Mouse (Mus musculus) myocyte (in vitro differentiated cells): ENCODE data around the gene Ebf4. TPM values are rescaled to one million over a fixed set of nuclear protein-coding genes. Genes with fewer than 3 reads are reported as not detected.

Experiments
- H3K27me3 ChIP-seq: one replicate; pipeline ENCODE4 v1.6.1; 2011; ENCODE audit not compliant: control insufficient read depth, insufficient read depth, insufficient read length
- H3K36me3 ChIP-seq: one replicate; pipeline ENCODE4 v1.6.1; 2011; ENCODE audit not compliant: control insufficient read depth, insufficient read depth
- H3K4me2 ChIP-seq: one replicate; pipeline ENCODE4 v1.6.1; 2011; ENCODE audit warnings: low read depth, control low read depth
- H3K4me3 ChIP-seq: one replicate; pipeline ENCODE4 v1.5.1; 2011; ENCODE audit warnings: mild to moderate bottlenecking, control low read depth, moderate library complexity
- H3K79me2 ChIP-seq: one replicate; pipeline ENCODE4 v1.6.1; 2011; ENCODE audit not compliant: control insufficient read depth, insufficient read depth
- H3ac ChIP-seq: one replicate; pipeline ENCODE4 v1.6.1; 2011; ENCODE audit not compliant: control insufficient read depth, insufficient read length
- CEBPB ChIP-seq: IDR thresholded peaks from 2 replicates; pipeline ENCODE4 v1.6.1; 2011; ENCODE audit warnings: mild to moderate bottlenecking, moderate library complexity; ENCODE audit not compliant: poor library complexity, insufficient read depth, severe bottlenecking
- E2F4 ChIP-seq: IDR thresholded peaks from one replicate; pipeline ENCODE4 v1.6.1; 2011; ENCODE audit warnings: mild to moderate bottlenecking, control low read depth, moderate library complexity; ENCODE audit not compliant: insufficient read depth
- MAX ChIP-seq: IDR thresholded peaks from one replicate; pipeline ENCODE4 v1.6.1; 2011; ENCODE audit warnings: low read depth, mild to moderate bottlenecking, control low read depth
- MYOD1 ChIP-seq, 3 experiments: IDR thresholded peaks; one replicate each; pipeline ENCODE4 v1.6.1; 2011; ENCODE audit warnings: control low read depth in 2 of 3, low read depth in 2 of 3, mild to moderate bottlenecking in 2 of 3, moderate library complexity in 1 of 3; ENCODE audit not compliant: insufficient read length in 2 of 3, control insufficient read depth in 1 of 3
- MYOG ChIP-seq, 3 experiments: IDR thresholded peaks; one replicate each; pipeline ENCODE4 v1.6.1; 2011; ENCODE audit warnings: control low read depth in 2 of 3, low read depth in 2 of 3, mild to moderate bottlenecking in 2 of 3; ENCODE audit not compliant: insufficient read length in 2 of 3, control insufficient read depth in 1 of 3, insufficient read depth in 1 of 3
- POLR2A ChIP-seq: IDR thresholded peaks from one replicate; pipeline ENCODE4 v1.6.1; 2011; ENCODE audit warnings: low read depth, mild to moderate bottlenecking, control low read depth, moderate library complexity; ENCODE audit not compliant: insufficient read length
- POLR2AphosphoS2 ChIP-seq: IDR thresholded peaks from one replicate; pipeline ENCODE4 v1.6.1; 2011; ENCODE audit warnings: low read depth, control low read depth; ENCODE audit not compliant: insufficient read length
- REST ChIP-seq: IDR thresholded peaks from one replicate; pipeline ENCODE4 v1.6.1; 2011; ENCODE audit warnings: mild to moderate bottlenecking, control low read depth, moderate library complexity; ENCODE audit not compliant: insufficient read depth, insufficient read length
- SRF ChIP-seq: IDR thresholded peaks from one replicate; pipeline ENCODE4 v1.6.1; 2011; ENCODE audit warnings: low read depth; ENCODE audit not compliant: control insufficient read depth, insufficient read length
- TCF12 ChIP-seq: IDR thresholded peaks from one replicate; pipeline ENCODE4 v1.6.1; 2011; ENCODE audit warnings: mild to moderate bottlenecking, control low read depth; ENCODE audit not compliant: poor library complexity, insufficient read depth, severe bottlenecking
- TCF3 ChIP-seq: IDR thresholded peaks from one replicate; pipeline ENCODE4 v1.6.1; 2011; ENCODE audit warnings: low read depth, control low read depth; ENCODE audit not compliant: insufficient read length
- USF1 ChIP-seq: IDR thresholded peaks from one replicate; pipeline ENCODE4 v1.6.1; 2011; ENCODE audit warnings: low read depth, mild to moderate bottlenecking, control low read depth, moderate library complexity
- polyA plus RNA-seq: library from polyadenylated mRNA; unstranded; fragments of >200 nt; fragmentation: generic; extraction: Trizol; gene quantifications from one replicate; pipeline ENCODE4 v1.2.1, GENCODE M21; 2012; ENCODE audit warnings: missing spikeins

The Ebf4 gene
- polyA plus RNA-seq, 1 experiment, result 0.10 TPM

DNA sequence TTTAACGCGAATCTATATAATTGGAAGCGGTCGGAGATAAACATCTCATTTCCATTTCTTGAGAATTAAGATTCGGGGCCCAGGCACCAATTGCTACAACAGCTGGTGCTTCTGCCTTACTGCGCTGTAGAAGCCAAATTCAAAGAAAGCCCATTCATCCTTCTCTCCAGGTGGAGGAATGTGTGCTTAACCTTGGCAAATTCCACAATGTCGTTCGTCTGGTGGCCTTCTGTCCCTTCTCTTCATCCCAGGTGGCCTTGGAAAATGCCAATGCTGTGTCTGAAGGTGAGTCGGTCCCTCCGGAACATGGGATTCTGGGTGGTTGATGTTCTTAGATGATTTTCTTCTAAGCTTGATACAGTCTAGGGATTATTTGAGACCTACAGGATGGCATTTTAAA lies 20.1 kb upstream of the Ebf4 start:
- Histone ChIP-seq H3K36me3 (peaks cover 30% of the 10 kb centered on the region), H3K4me2 (peak overlapping the region; percentile 94), H3ac (peak overlapping the region; percentile 71), H3K27me3 (no peaks in the 10 kb centered on the region), H3K79me2 (peaks cover 37% of the 10 kb centered on the region), H3K4me3 (peak overlapping the region; percentile 98)
- TF ChIP-seq CEBPB, result no peak
- TF ChIP-seq USF1, result no peak
- TF ChIP-seq POLR2AphosphoS2, result no peak
- TF ChIP-seq TCF12, result no peak
- no peak for TF ChIP-seq MYOG (IDR thresholded peaks at IDR 0.05; ENCODE audit: control insufficient read depth in 1 of 3, insufficient read depth in 1 of 3, insufficient read length in 2 of 3, low read depth in 2 of 3)
- no peak for TF ChIP-seq TCF3
- TF ChIP-seq SRF, result no peak
- TF ChIP-seq POLR2A, result no peak

GRCm38 (mm10) chr2:130275649-130276048 lies 19.3 kb upstream of the Ebf4 start:
- H3K4me2 ChIP-seq, result peak overlapping the region; percentile 94
- TF ChIP-seq MAX (peak; percentile 80), SRF (no peak), USF1 (peak; percentile 41)
- H3K36me3 ChIP-seq, result peaks cover 33% of the 10 kb centered on the region

GRCm38 (mm10) chr2:130279600-130280091 lies 15.3 kb upstream of the Ebf4 start:
- no peak overlapping the region for H3ac ChIP-seq
- peaks cover 39% of the 10 kb centered on the region for H3K36me3 ChIP-seq
- no peak overlapping the region for H3K4me3 ChIP-seq
- no peaks in the 10 kb centered on the region for H3K27me3 ChIP-seq
- TF ChIP-seq E2F4 (no peak), MYOD1 (IDR thresholded peaks at IDR 0.05; ENCODE audit: control insufficient read depth in 1 of 3, insufficient read length in 2 of 3, low read depth in 2 of 3) (no peak), POLR2AphosphoS2 (peak; percentile 82)
- H3K4me2 ChIP-seq, result no peak overlapping the region
- H3K79me2 ChIP-seq, result peaks cover 53% of the 10 kb centered on the region

More at GRCm38 (mm10) chr2:130275649-130276048, 19.3 kb upstream of the Ebf4 start:
- Histone ChIP-seq H3K27me3 (no peaks in the 10 kb centered on the region), H3K4me3 (peak overlapping the region; percentile 98), H3ac (no peak overlapping the region), H3K79me2 (peaks cover 37% of the 10 kb centered on the region)

DNA sequence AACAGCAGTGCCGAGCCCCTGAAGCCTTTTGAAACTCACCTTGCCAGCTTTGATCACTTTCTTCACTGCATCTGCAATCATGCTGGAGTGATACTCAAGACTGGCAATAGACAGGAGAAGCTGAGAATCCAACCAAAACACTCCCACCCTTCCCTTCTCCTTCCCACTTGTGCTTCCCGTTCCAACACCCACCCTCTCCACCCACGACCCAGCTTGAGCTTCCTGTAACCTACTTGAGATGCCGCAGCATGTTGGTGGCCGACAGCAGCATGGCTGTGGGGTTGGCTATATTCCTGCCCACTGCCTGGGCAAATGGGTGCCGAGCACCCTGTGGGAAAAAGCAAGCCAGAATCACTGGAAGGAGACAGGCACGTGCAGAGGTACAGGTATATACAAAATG lies 14.7 kb upstream of the Ebf4 start:
- H3K27me3 ChIP-seq, result no peaks in the 10 kb centered on the region
- no peak for TF ChIP-seq TCF3
- peak; percentile 53 for TF ChIP-seq POLR2AphosphoS2
- peaks cover 53% of the 10 kb centered on the region for H3K79me2 ChIP-seq
- peaks cover 39% of the 10 kb centered on the region for H3K36me3 ChIP-seq
- no peak overlapping the region for H3K4me3 ChIP-seq
- no peak overlapping the region for H3K4me2 ChIP-seq
- H3ac ChIP-seq, result no peak overlapping the region

GRCm38 (mm10) chr2:130280818-130281217 lies 14.2 kb upstream of the Ebf4 start:
- Histone ChIP-seq H3ac (no peak overlapping the region), H3K36me3 (peaks cover 33% of the 10 kb centered on the region), H3K4me2 (no peak overlapping the region), H3K27me3 (no peaks in the 10 kb centered on the region), H3K4me3 (no peak overlapping the region), H3K79me2 (peaks cover 47% of the 10 kb centered on the region)
- TF ChIP-seq POLR2A (no peak), CEBPB (no peak), MAX (no peak), POLR2AphosphoS2 (no peak), E2F4 (no peak), REST (no peak), TCF12 (no peak), SRF (no peak), MYOD1 (IDR thresholded peaks at IDR 0.05; ENCODE audit: control insufficient read depth in 1 of 3, insufficient read length in 2 of 3, low read depth in 2 of 3) (no peak), MYOG (IDR thresholded peaks at IDR 0.05; ENCODE audit: control insufficient read depth in 1 of 3, insufficient read depth in 1 of 3, insufficient read length in 2 of 3, low read depth in 2 of 3) (no peak), TCF3 (no peak)
